Mouse (Mus musculus) adrenal gland, adult (tissue): Measurements from ENCODE around the gene Wnt10a.

ENCODE experiments used
- DNase-seq, 2 experiments: peaks; one replicate each; pipeline ENCODE4 v3.0.0; 2022 to 2023; ENCODE audit warnings: low spot score in 1 of 2; ENCODE audit not compliant: inconsistent age in 2 of 2

Gene Wnt10a

GRCm38 (mm10) chr1:74791249-74791648, at the start of gene Wnt10a:
Gene Wnt10a (plus strand): TSS chr1:74791516.
- peak in 1 of 2 experiments; percentile 36 for DNase-seq

- DNase-seq = no peak
Measured at GRCm38 (mm10) chr1:74747335-74747734, 44.0 kb upstream of the Wnt10a start.

- DNase-seq = peak; percentile 66 to 83
Measured at GRCm38 (mm10) chr1:74748643-74749271, 42.6 kb upstream of the Wnt10a start, which contains the start of gene Prkag3. Gene Prkag3 (minus strand): TSS chr1:74749221.

GRCm38 (mm10) chr1:74749301-74749700, 42.0 kb upstream of the Wnt10a start:
- DNase-seq = peak; percentile 57 to 74

- peak in 1 of 2 experiments; percentile 28 for DNase-seq
Measured at GRCm38 (mm10) chr1:74750683-74751082, 40.6 kb upstream of the Wnt10a start.

GRCm38 (mm10) chr1:74752150-74752549, 39.2 kb upstream of the Wnt10a start:
- DNase-seq = no peak

- DNase-seq = no peak
Measured at GRCm38 (mm10) chr1:74752833-74753232, 38.5 kb upstream of the Wnt10a start.

- DNase-seq = no peak
Measured at GRCm38 (mm10) chr1:74753266-74753974, 37.9 kb upstream of the Wnt10a start.

GRCm38 (mm10) chr1:74754175-74754785, 37.0 kb upstream of the Wnt10a start:
- DNase-seq = no peak

GRCm38 (mm10) chr1:74759773-74760172, 31.5 kb upstream of the Wnt10a start:
- peak; percentile 47 to 84 for DNase-seq

GRCm38 (mm10) chr1:74763081-74763480, 28.2 kb upstream of the Wnt10a start:
- peak; percentile 75 to 87 for DNase-seq

GRCm38 (mm10) chr1:74770727-74771466, 20.4 kb upstream of the Wnt10a start:
- DNase-seq = peak in 1 of 2 experiments; percentile 52

GRCm38 (mm10) chr1:74771467-74771844, 19.9 kb upstream of the Wnt10a start:
- no peak for DNase-seq

- DNase-seq = no peak
Measured at GRCm38 (mm10) chr1:74771845-74771930, 19.6 kb upstream of the Wnt10a start, which contains the start of gene Wnt6. Gene Wnt6 (plus strand): TSS chr1:74771892.

- peak in 1 of 2 experiments; percentile 66 for DNase-seq
Measured at GRCm38 (mm10) chr1:74771931-74772620, 19.2 kb upstream of the Wnt10a start.

- peak; percentile 88 to 96 for DNase-seq
Measured at GRCm38 (mm10) chr1:74773136-74773535, 18.2 kb upstream of the Wnt10a start.

- no peak for DNase-seq
Measured at GRCm38 (mm10) chr1:74774062-74774461, 17.3 kb upstream of the Wnt10a start.

GRCm38 (mm10) chr1:74775816-74776215, 15.5 kb upstream of the Wnt10a start:
- peak in 1 of 2 experiments; percentile 53 for DNase-seq

- peak in 1 of 2 experiments; percentile 20 for DNase-seq
Measured at GRCm38 (mm10) chr1:74778934-74779486, 12.3 kb upstream of the Wnt10a start.

- DNase-seq = peak in 1 of 2 experiments; percentile 34
Measured at GRCm38 (mm10) chr1:74782045-74782444, 9.3 kb upstream of the Wnt10a start.

GRCm38 (mm10) chr1:74783554-74783953, 7.8 kb upstream of the Wnt10a start:
- peak in 1 of 2 experiments; percentile 37 for DNase-seq
